Mouse (Mus musculus): ENCODE measurements around the gene Keap1. TPM values are rescaled to one million over a fixed set of nuclear protein-coding genes. Genes with fewer than 3 reads are reported as not detected.
"Not testable (repeated sequence)": the region's sequence is repeated elsewhere in the genome, so short reads cannot be mapped to it uniquely, and the experiment has no call there.

The Keap1 gene
- polyA plus RNA-seq, 1 experiment from 2014 or later: 59.7 TPM

GRCm38 (mm10) chr9:21265611-21266010 lies 26.4 kb upstream of the Keap1 start:
- no peaks in the 10 kb centered on the region for H3K27me3 ChIP-seq (replicated peaks; ENCODE audit: control insufficient read depth, insufficient read depth, low read length)
- H3K9ac ChIP-seq (ENCODE audit: low read depth, low read length): peak overlapping the region; percentile 81
- H3K9me3 ChIP-seq (ENCODE audit: control insufficient read depth, low read length): no peaks in the 10 kb centered on the region
- WGBS: 5% methylated on average over 11 of the region's 11 CpGs
- H3K4me3 ChIP-seq (ENCODE audit: low read length): peak overlapping the region; percentile 68
- H3K4me2 ChIP-seq (ENCODE audit: low read depth, low read length): peak overlapping the region; percentile 66
- ATAC-seq: peak; percentile 37
- peak overlapping the region; percentile 43 for H3K27ac ChIP-seq (ENCODE audit: low read length)
- peaks cover 31% of the 10 kb centered on the region for H3K4me1 ChIP-seq (ENCODE audit: control insufficient read depth, insufficient read depth, low read length)
- peaks cover 11% of the 10 kb centered on the region for H3K36me3 ChIP-seq (ENCODE audit: control insufficient read depth, insufficient read depth, low read length)

GRCm38 (mm10) chr9:21265000-21265561 lies 25.9 kb upstream of the Keap1 start, which contains the start of gene Atg4d:
TSS of gene Atg4d (plus strand) at chr9:21265293.
- H3K27me3 ChIP-seq (replicated peaks; ENCODE audit: control insufficient read depth, insufficient read depth, low read length): no peaks in the 10 kb centered on the region
- peaks cover 11% of the 10 kb centered on the region for H3K36me3 ChIP-seq (ENCODE audit: control insufficient read depth, insufficient read depth, low read length)
- H3K4me1 ChIP-seq (ENCODE audit: control insufficient read depth, insufficient read depth, low read length): peaks cover 31% of the 10 kb centered on the region
- WGBS: under 1% methylated on average over 49 of the region's 49 CpGs
- H3K4me2 ChIP-seq (ENCODE audit: low read depth, low read length): peak within 1 kb of the TSS; percentile 73
- peak within 1 kb of the TSS; percentile 88 for H3K27ac ChIP-seq (ENCODE audit: low read length)
- H3K4me3 ChIP-seq (ENCODE audit: low read length): peak within 1 kb of the TSS; percentile 68
- no peaks in the 10 kb centered on the region for H3K9me3 ChIP-seq (ENCODE audit: control insufficient read depth, low read length)
- H3K9ac ChIP-seq (ENCODE audit: low read depth, low read length): peak within 1 kb of the TSS; percentile 81
- peak; percentile 97 for ATAC-seq

DNA sequence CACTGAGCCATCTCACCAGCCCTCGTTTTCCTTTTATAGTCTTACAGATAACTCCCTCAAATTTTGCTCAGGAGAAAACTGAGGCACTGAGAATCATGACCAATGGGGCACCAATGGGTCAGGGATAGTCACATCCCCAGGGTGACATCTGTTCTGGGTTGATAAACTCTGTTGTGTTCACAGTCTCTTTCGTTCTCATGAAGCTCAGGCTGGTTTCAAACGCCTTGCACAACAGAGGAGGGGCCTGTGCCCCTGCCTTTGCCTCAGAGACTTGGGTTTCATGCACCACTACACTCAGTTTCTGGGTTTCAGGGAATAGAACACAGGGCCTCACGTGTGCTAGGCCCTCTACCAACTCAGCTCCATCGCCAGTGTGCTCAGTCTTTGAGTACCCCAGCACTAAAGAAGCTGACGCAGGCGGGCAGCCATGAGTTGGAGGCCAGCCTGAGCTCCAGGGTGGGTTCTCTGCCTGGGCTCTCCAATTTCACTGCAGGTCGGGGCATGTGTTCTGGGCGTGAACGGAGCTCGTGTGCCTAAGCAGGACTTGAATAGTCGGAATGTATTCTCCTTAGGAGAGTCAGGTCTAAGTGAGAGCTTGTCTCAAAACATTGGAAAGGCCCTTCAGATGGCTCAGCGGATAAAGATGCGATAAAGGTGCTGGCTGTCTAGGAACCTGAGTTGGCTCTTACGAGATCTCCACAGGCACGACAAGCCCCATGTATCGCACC lies 25.3 kb upstream of the Keap1 start:
- peaks cover 11% of the 10 kb centered on the region for H3K36me3 ChIP-seq (ENCODE audit: control insufficient read depth, insufficient read depth, low read length)
- 19% methylated on average over 17 of the region's 17 CpGs for WGBS
- H3K27me3 ChIP-seq (replicated peaks; ENCODE audit: control insufficient read depth, insufficient read depth, low read length): no peaks in the 10 kb centered on the region
- peak overlapping the region; percentile 68 for H3K4me3 ChIP-seq (ENCODE audit: low read length)
- H3K27ac ChIP-seq (ENCODE audit: low read length): peak overlapping the region; percentile 88
- H3K4me1 ChIP-seq (ENCODE audit: control insufficient read depth, insufficient read depth, low read length): peaks cover 31% of the 10 kb centered on the region
- ATAC-seq: peak; percentile 3
- peak overlapping the region; percentile 81 for H3K9ac ChIP-seq (ENCODE audit: low read depth, low read length)
- peak overlapping the region; percentile 73 for H3K4me2 ChIP-seq (ENCODE audit: low read depth, low read length)
- no peaks in the 10 kb centered on the region for H3K9me3 ChIP-seq (ENCODE audit: control insufficient read depth, low read length)

GRCm38 (mm10) chr9:21261831-21262230 lies 22.7 kb upstream of the Keap1 start:
- no peak for ATAC-seq
- Histone ChIP-seq H3K4me1 (ENCODE audit: control insufficient read depth, insufficient read depth, low read length) (peaks cover 26% of the 10 kb centered on the region), H3K4me2 (ENCODE audit: low read depth, low read length) (no peak overlapping the region), H3K27ac (ENCODE audit: low read length) (peak overlapping the region; percentile 18; the same call in 1 of the 2 replicates), H3K27me3 (replicated peaks; ENCODE audit: control insufficient read depth, insufficient read depth, low read length) (no peaks in the 10 kb centered on the region; the same call in 1 of the 2 replicates), H3K9ac (ENCODE audit: low read depth, low read length) (no peak overlapping the region), H3K9me3 (ENCODE audit: control insufficient read depth, low read length) (no peaks in the 10 kb centered on the region), H3K4me3 (ENCODE audit: low read length) (no peak overlapping the region), H3K36me3 (ENCODE audit: control insufficient read depth, insufficient read depth, low read length) (no peaks in the 10 kb centered on the region)
- WGBS: 43% methylated on average over 2 of the region's 2 CpGs

GRCm38 (mm10) chr9:21260491-21261040 lies 21.4 kb upstream of the Keap1 start:
- H3K4me3 ChIP-seq (ENCODE audit: low read length): no peak overlapping the region
- no peaks in the 10 kb centered on the region for H3K36me3 ChIP-seq (ENCODE audit: control insufficient read depth, insufficient read depth, low read length)
- H3K9me3 ChIP-seq (ENCODE audit: control insufficient read depth, low read length): no peaks in the 10 kb centered on the region
- H3K4me2 ChIP-seq (ENCODE audit: low read depth, low read length): no peak overlapping the region
- 79% methylated on average over 6 of the region's 6 CpGs for WGBS
- no peaks in the 10 kb centered on the region; the same call in 1 of the 2 replicates for H3K27me3 ChIP-seq (replicated peaks; ENCODE audit: control insufficient read depth, insufficient read depth, low read length)
- no peak for ATAC-seq
- no peak overlapping the region for H3K9ac ChIP-seq (ENCODE audit: low read depth, low read length)
- no peak overlapping the region for H3K27ac ChIP-seq (ENCODE audit: low read length)
- peaks cover 16% of the 10 kb centered on the region for H3K4me1 ChIP-seq (ENCODE audit: control insufficient read depth, insufficient read depth, low read length)

DNA sequence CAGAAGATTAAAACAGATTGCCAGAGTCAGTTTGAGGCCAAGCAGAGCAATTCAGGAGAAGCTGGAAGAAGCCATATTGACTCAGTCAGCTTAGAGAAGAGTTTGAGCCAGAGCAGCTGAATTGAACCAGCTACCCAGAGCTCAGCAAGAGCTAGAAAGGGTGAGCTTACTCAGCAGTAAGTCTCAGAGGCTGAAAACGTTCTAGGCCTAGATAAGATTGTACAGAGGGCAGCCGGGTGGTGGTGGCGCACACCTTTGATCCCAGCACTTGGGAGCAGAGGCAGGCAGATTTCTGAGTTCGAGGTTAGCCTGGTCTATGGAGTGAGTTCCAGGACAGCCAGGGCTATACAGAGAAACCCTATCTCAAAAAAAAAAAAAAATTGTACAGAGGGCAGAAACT lies 17.2 kb upstream of the Keap1 start:
- H3K9me3 ChIP-seq (ENCODE audit: control insufficient read depth, low read length); ATAC-seq; H3K36me3 ChIP-seq (ENCODE audit: control insufficient read depth, insufficient read depth, low read length); H3K9ac ChIP-seq (ENCODE audit: low read depth, low read length); H3K4me2 ChIP-seq (ENCODE audit: low read depth, low read length); H3K4me3 ChIP-seq (ENCODE audit: low read length); H3K4me1 ChIP-seq (ENCODE audit: control insufficient read depth, insufficient read depth, low read length); H3K27ac ChIP-seq (ENCODE audit: low read length); H3K27me3 ChIP-seq (replicated peaks; ENCODE audit: control insufficient read depth, insufficient read depth, low read length): not testable (repeated sequence)
- 78% methylated on average over 4 of the region's 4 CpGs for WGBS

- H3K9ac ChIP-seq (ENCODE audit: low read depth, low read length): no peak overlapping the region
- ATAC-seq: no peak
- H3K4me3 ChIP-seq (ENCODE audit: low read length): no peak overlapping the region
- H3K27me3 ChIP-seq (replicated peaks; ENCODE audit: control insufficient read depth, insufficient read depth, low read length): peaks cover 15% of the 10 kb centered on the region
- H3K27ac ChIP-seq (ENCODE audit: low read length): no peak overlapping the region
- H3K9me3 ChIP-seq (ENCODE audit: control insufficient read depth, low read length): no peaks in the 10 kb centered on the region
- no peaks in the 10 kb centered on the region for H3K36me3 ChIP-seq (ENCODE audit: control insufficient read depth, insufficient read depth, low read length)
- no peak overlapping the region for H3K4me2 ChIP-seq (ENCODE audit: low read depth, low read length)
- H3K4me1 ChIP-seq (ENCODE audit: control insufficient read depth, insufficient read depth, low read length): peaks cover 4% of the 10 kb centered on the region; the same call in 1 of the 2 replicates
Observed at GRCm38 (mm10) chr9:21254690-21255089, 15.5 kb upstream of the Keap1 start.

DNA sequence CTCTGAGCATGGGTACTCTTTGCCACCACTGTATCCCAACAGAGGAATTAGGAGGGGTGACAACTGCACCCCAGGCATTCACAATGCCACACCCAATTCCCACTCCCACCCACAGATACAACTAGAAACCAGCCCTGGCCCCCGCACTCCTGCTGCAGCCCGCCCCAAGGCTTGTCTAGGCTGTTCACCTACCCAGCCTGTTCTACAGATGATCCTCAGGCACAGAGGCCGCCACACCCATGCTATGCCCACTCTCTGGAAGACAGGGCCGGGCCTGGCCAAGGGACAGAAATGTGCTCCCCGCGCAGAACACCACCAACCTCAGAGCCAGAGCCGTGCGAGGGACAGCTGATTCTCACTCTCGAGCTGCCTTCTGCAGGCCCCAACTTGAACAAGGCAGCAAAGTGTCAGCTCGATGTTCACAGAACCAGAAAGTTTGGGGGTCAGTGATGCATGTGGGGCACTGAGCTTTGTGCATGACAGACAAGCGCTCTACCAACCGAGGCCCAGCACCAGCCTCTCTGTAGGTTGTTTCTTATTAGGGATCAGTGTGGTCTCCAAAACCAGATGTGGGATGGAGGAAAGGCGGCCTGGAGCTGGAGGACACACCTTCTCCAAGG lies 12.1 kb upstream of the Keap1 start:
- Histone ChIP-seq H3K4me3 (ENCODE audit: low read length) (no peak overlapping the region), H3K4me1 (ENCODE audit: control insufficient read depth, insufficient read depth, low read length) (peaks cover 10% of the 10 kb centered on the region), H3K9me3 (ENCODE audit: control insufficient read depth, low read length) (no peaks in the 10 kb centered on the region), H3K27ac (ENCODE audit: low read length) (no peak overlapping the region), H3K36me3 (ENCODE audit: control insufficient read depth, insufficient read depth, low read length) (no peaks in the 10 kb centered on the region), H3K4me2 (ENCODE audit: low read depth, low read length) (no peak overlapping the region), H3K27me3 (replicated peaks; ENCODE audit: control insufficient read depth, insufficient read depth, low read length) (peaks cover 43% of the 10 kb centered on the region), H3K9ac (ENCODE audit: low read depth, low read length) (no peak overlapping the region)
- ATAC-seq: no peak
- WGBS: 59% methylated on average over 13 of the region's 13 CpGs

DNA sequence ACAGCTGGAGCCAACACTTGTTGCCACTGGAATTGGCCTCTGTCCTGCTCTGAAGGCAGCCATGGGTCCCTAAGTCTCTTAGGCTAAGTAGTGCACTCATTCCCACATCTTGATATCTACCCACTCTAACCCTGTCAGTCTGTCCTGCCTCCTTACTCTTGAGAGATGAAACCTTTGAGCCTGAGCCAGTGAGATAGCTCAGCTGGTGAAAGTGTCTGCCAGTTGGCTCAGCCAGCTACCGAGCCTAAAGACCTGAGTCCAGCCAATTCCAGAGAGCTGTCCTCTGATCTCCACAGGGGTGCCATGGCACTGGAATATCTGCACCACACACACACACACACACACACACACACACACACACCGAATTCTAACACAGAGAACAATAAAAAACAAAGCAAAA lies 11.3 kb upstream of the Keap1 start:
- Histone ChIP-seq H3K9me3 (ENCODE audit: control insufficient read depth, low read length) (no peaks in the 10 kb centered on the region), H3K4me3 (ENCODE audit: low read length) (no peak overlapping the region), H3K4me2 (ENCODE audit: low read depth, low read length) (no peak overlapping the region), H3K27me3 (replicated peaks; ENCODE audit: control insufficient read depth, insufficient read depth, low read length) (peaks cover 47% of the 10 kb centered on the region), H3K27ac (ENCODE audit: low read length) (no peak overlapping the region), H3K4me1 (ENCODE audit: control insufficient read depth, insufficient read depth, low read length) (peaks cover 10% of the 10 kb centered on the region), H3K36me3 (ENCODE audit: control insufficient read depth, insufficient read depth, low read length) (no peaks in the 10 kb centered on the region), H3K9ac (ENCODE audit: low read depth, low read length) (no peak overlapping the region)
- WGBS: 45% methylated on average over 2 of the region's 2 CpGs
- ATAC-seq: no peak
